In the genomic region with DNA sequence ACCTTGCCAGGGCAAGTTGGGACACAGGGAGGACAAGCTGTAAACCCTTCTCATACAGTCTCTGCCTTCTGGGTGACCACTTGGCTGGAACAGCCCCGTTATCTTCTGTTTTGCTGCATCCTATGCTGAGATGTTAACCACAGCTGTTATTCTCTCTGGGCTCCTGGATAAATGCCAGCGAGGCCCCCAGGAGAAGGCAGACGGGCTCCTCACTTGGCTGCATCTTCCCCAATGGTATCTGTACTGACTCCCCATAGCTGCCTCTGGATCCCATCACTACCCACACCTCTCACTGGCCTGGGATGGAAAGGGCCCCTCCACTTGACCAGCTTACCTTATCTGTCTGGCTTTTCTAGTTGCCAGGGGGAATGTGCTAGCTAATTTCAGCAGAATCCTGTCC, we compare ENCODE assay signal across 26 mouse cellular contexts. TPM values are rescaled to one million over a fixed set of nuclear protein-coding genes. Genes with fewer than 3 reads are reported as not detected.
DNase-seq lines count a peak whose midpoint lies in the region; ATAC-seq and TF ChIP-seq lines count a peak whose summit lies in the region.
"Had no signal": no experiment of that assay in that cellular context is flagged by ENCODE, and none has a peak within 500 bp of the region (broad histone marks: within the 10 kb centered on the region; RNA-seq: fewer than 3 reads in every experiment).

No protein-coding gene starts in this region.

- no peaks in the 10 kb centered on the region for H3K27me3 ChIP-seq in embryonic facial prominence, embryonic 12.5 days
- peaks cover 62% of the 10 kb centered on the region for H3K27me3 ChIP-seq in embryonic facial prominence, embryonic 10.5 days (replicated peaks; ENCODE audit: low read depth, poor library complexity, severe bottlenecking)
- H3K27me3 ChIP-seq in intestine, embryonic 14.5 days (replicated peaks; ENCODE audit: control insufficient read depth, insufficient read depth, low read length), result no peaks in the 10 kb centered on the region
- no peaks in the 10 kb centered on the region for H3K27me3 ChIP-seq in intestine, postnatal 0 days (replicated peaks; ENCODE audit: control insufficient read depth, insufficient read depth, low read length)
- H3K27me3 ChIP-seq in limb, embryonic 15.5 days, result 0 out of 2 replicates have a peak, but pooled peaks cover 5% of the 10 kb centered on the region
- peaks cover 11% of the 10 kb centered on the region; the same call in 1 of the 2 replicates for H3K27me3 ChIP-seq in limb, embryonic 10.5 days (ENCODE audit: low read depth, poor library complexity, severe bottlenecking)
- H3K27me3 ChIP-seq in neural tube, embryonic 15.5 days (replicated peaks), result no peaks in the 10 kb centered on the region
- H3K27me3 ChIP-seq: embryonic facial prominence, embryonic 15.5 days; heart, embryonic 13.5 days; hindbrain, embryonic 15.5 days; neural tube, embryonic 12.5 days had no signal

- H3K4me3 ChIP-seq in embryonic facial prominence, embryonic 12.5 days, result no peak overlapping the region
- H3K4me3 ChIP-seq in embryonic facial prominence, embryonic 10.5 days, result no peak overlapping the region
- no peak overlapping the region for H3K4me3 ChIP-seq in intestine, embryonic 14.5 days (ENCODE audit: low read depth, low read length)
- no peak overlapping the region for H3K4me3 ChIP-seq in intestine, postnatal 0 days (ENCODE audit: low read depth, low read length)
- H3K4me3 ChIP-seq in limb, embryonic 15.5 days, result no peak overlapping the region
- H3K4me3 ChIP-seq in limb, embryonic 10.5 days, result no peak overlapping the region
- no peak overlapping the region for H3K4me3 ChIP-seq in neural tube, embryonic 15.5 days (replicated peaks)
- H3K4me3 ChIP-seq: embryonic facial prominence, embryonic 15.5 days; heart, embryonic 13.5 days; hindbrain, embryonic 15.5 days; limb, embryonic 12.5 days; midbrain, embryonic 12.5 days; neural tube, embryonic 12.5 days had no signal

- no peak overlapping the region for H3K27ac ChIP-seq in embryonic facial prominence, embryonic 12.5 days
- no peak overlapping the region for H3K27ac ChIP-seq in embryonic facial prominence, embryonic 10.5 days (replicated peaks)
- peak overlapping the region; percentile 72; the same call in 1 of the 2 replicates for H3K27ac ChIP-seq in intestine, embryonic 14.5 days (ENCODE audit: low read depth)
- H3K27ac ChIP-seq in intestine, postnatal 0 days (ENCODE audit: low read depth, low read length), result no peak overlapping the region
- H3K27ac ChIP-seq in limb, embryonic 15.5 days, result no peak overlapping the region
- no peak overlapping the region for H3K27ac ChIP-seq in limb, embryonic 10.5 days
- 0 out of 2 replicates have a peak overlapping the region, but pooled peaks have one; percentile 28 for H3K27ac ChIP-seq in neural tube, embryonic 15.5 days (replicated peaks)
- H3K27ac ChIP-seq: embryonic facial prominence, embryonic 15.5 days; heart, embryonic 13.5 days; hindbrain, embryonic 15.5 days; limb, embryonic 12.5 days; liver, embryonic 14.5 days; midbrain, embryonic 12.5 days; neural tube, embryonic 12.5 days had no signal

- no peaks in the 10 kb centered on the region for H3K9me3 ChIP-seq in embryonic facial prominence, embryonic 12.5 days
- no peaks in the 10 kb centered on the region for H3K9me3 ChIP-seq in embryonic facial prominence, embryonic 10.5 days
- no peaks in the 10 kb centered on the region for H3K9me3 ChIP-seq in intestine, embryonic 14.5 days (ENCODE audit: control insufficient read depth, low read length)
- no peaks in the 10 kb centered on the region for H3K9me3 ChIP-seq in intestine, postnatal 0 days (ENCODE audit: control insufficient read depth)
- H3K9me3 ChIP-seq in limb, embryonic 15.5 days, result no peaks in the 10 kb centered on the region
- no peaks in the 10 kb centered on the region for H3K9me3 ChIP-seq in limb, embryonic 10.5 days (replicated peaks)
- no peaks in the 10 kb centered on the region for H3K9me3 ChIP-seq in neural tube, embryonic 15.5 days (replicated peaks)
- H3K9me3 ChIP-seq: embryonic facial prominence, embryonic 15.5 days; heart, embryonic 13.5 days; hindbrain, embryonic 15.5 days; limb, embryonic 12.5 days; midbrain, embryonic 12.5 days; neural tube, embryonic 12.5 days had no signal

- H3K4me2 ChIP-seq in embryonic facial prominence, embryonic 12.5 days (replicated peaks), result no peak overlapping the region
- H3K4me2 ChIP-seq in intestine, embryonic 14.5 days (ENCODE audit: low read length), result no peak overlapping the region
- H3K4me2 ChIP-seq in intestine, postnatal 0 days (replicated peaks; ENCODE audit: low read depth), result no peak overlapping the region
- H3K4me2 ChIP-seq in limb, embryonic 15.5 days, result no peak overlapping the region
- no peak overlapping the region for H3K4me2 ChIP-seq in neural tube, embryonic 15.5 days
- H3K4me2 ChIP-seq: embryonic facial prominence, embryonic 15.5 days; heart, embryonic 13.5 days; hindbrain, embryonic 15.5 days; limb, embryonic 12.5 days; midbrain, embryonic 12.5 days; neural tube, embryonic 12.5 days had no signal

- 68% methylated on average over 3 of the region's 3 CpGs for WGBS in embryonic facial prominence, embryonic 12.5 days
- 78% methylated on average over 3 of the region's 3 CpGs for WGBS in embryonic facial prominence, embryonic 10.5 days
- WGBS in intestine, embryonic 14.5 days, result 26% methylated on average over 3 of the region's 3 CpGs
- 54% methylated on average over 3 of the region's 3 CpGs for WGBS in intestine, postnatal 0 days
- WGBS in limb, embryonic 15.5 days, result 56% methylated on average over 3 of the region's 3 CpGs
- WGBS in limb, embryonic 10.5 days, result 82% methylated on average over 3 of the region's 3 CpGs
- 63% methylated on average over 3 of the region's 3 CpGs for WGBS in neural tube, embryonic 15.5 days

- ATAC-seq in embryonic facial prominence, embryonic 12.5 days (ENCODE audit: insufficient number of reproducible peaks, insufficient read depth, low FRiP score, low TSS enrichment), result no peak
- no peak for ATAC-seq in intestine, embryonic 14.5 days (replicated peaks; ENCODE audit: low FRiP score, low TSS enrichment, low read depth)
- no peak for ATAC-seq in intestine, postnatal 0 days
- ATAC-seq in limb, embryonic 15.5 days (ENCODE audit: insufficient number of reproducible peaks, low FRiP score, low TSS enrichment, low read depth), result no peak
- ATAC-seq in neural tube, embryonic 15.5 days (ENCODE audit: low FRiP score), result no peak
- ATAC-seq: forebrain, embryonic 14.5 days had no signal

- peaks cover 19% of the 10 kb centered on the region; the same call in 1 of the 2 replicates for H3K4me1 ChIP-seq in embryonic facial prominence, embryonic 12.5 days
- peaks cover 44% of the 10 kb centered on the region for H3K4me1 ChIP-seq in embryonic facial prominence, embryonic 10.5 days
- peaks cover 62% of the 10 kb centered on the region for H3K4me1 ChIP-seq in intestine, embryonic 14.5 days (replicated peaks; ENCODE audit: control insufficient read depth, insufficient read depth, low read length)
- no peaks in the 10 kb centered on the region for H3K4me1 ChIP-seq in intestine, postnatal 0 days (replicated peaks; ENCODE audit: control insufficient read depth, insufficient read depth, low read length)
- peaks cover 22% of the 10 kb centered on the region for H3K4me1 ChIP-seq in limb, embryonic 15.5 days
- H3K4me1 ChIP-seq in limb, embryonic 10.5 days, result peaks cover 48% of the 10 kb centered on the region
- H3K4me1 ChIP-seq in neural tube, embryonic 15.5 days, result peaks cover 15% of the 10 kb centered on the region

- no peak for DNase-seq in embryonic facial prominence, embryonic 10.5 days (ENCODE audit: low spot score)
- DNase-seq in intestine, embryonic 14.5 days (ENCODE audit: low spot score), result no peak
- DNase-seq in limb, embryonic 10.5 days (ENCODE audit: low spot score), result no peak
- no peak for DNase-seq in neural tube, embryonic 10.5 days (ENCODE audit: extremely low spot score, low spot score)
- DNase-seq: adrenal gland, postnatal 10 days; cerebellum, adult 18-20 months; cerebellum, postnatal 25 days; embryo, embryonic 11 days; kidney, adult 8-10 months; retina, postnatal 1 day; right cerebral cortex, postnatal 25 days; thymus, adult 2 months; thymus, postnatal 4 days had no signal

- TF ChIP-seq CTCF in intestine, postnatal 0 days (IDR thresholded peaks at IDR 0.05; ENCODE audit: low read depth), result no peak

- peak overlapping the region; percentile 3; the same call in 1 of the 2 replicates for H3K9ac ChIP-seq in embryonic facial prominence, embryonic 12.5 days
- no peak overlapping the region for H3K9ac ChIP-seq in intestine, embryonic 14.5 days (ENCODE audit: low read length)
- H3K9ac ChIP-seq in intestine, postnatal 0 days (ENCODE audit: low read depth, low read length), result no peak overlapping the region
- H3K9ac ChIP-seq in limb, embryonic 15.5 days, result 0 out of 2 replicates have a peak overlapping the region, but pooled peaks have one; percentile 1
- no peak overlapping the region for H3K9ac ChIP-seq in neural tube, embryonic 15.5 days (replicated peaks)
- H3K9ac ChIP-seq: embryonic facial prominence, embryonic 15.5 days; heart, embryonic 13.5 days; hindbrain, embryonic 15.5 days; limb, embryonic 12.5 days; liver, embryonic 14.5 days; midbrain, embryonic 12.5 days; neural tube, embryonic 12.5 days had no signal

- H3K36me3 ChIP-seq in embryonic facial prominence, embryonic 12.5 days, result no peaks in the 10 kb centered on the region
- no peaks in the 10 kb centered on the region for H3K36me3 ChIP-seq in embryonic facial prominence, embryonic 10.5 days (replicated peaks)
- no peaks in the 10 kb centered on the region for H3K36me3 ChIP-seq in intestine, embryonic 14.5 days (ENCODE audit: control insufficient read depth, insufficient read depth, low read length)
- no peaks in the 10 kb centered on the region for H3K36me3 ChIP-seq in intestine, postnatal 0 days (ENCODE audit: control insufficient read depth, insufficient read depth)
- H3K36me3 ChIP-seq in limb, embryonic 15.5 days, result no peaks in the 10 kb centered on the region
- no peaks in the 10 kb centered on the region for H3K36me3 ChIP-seq in limb, embryonic 10.5 days
- no peaks in the 10 kb centered on the region for H3K36me3 ChIP-seq in neural tube, embryonic 15.5 days
- H3K36me3 ChIP-seq: embryonic facial prominence, embryonic 15.5 days; heart, embryonic 13.5 days; hindbrain, embryonic 15.5 days; limb, embryonic 12.5 days; midbrain, embryonic 12.5 days; neural tube, embryonic 12.5 days had no signal

RNA-seq across cellular contexts. Expression of gene Ntsr1, which starts 13.2 kb away (rescaled TPM):
- 0.25 and 0.55 TPM in 2 replicates for polyA plus RNA-seq in embryonic facial prominence, embryonic 12.5 days (2016; fragmentation: Nextera tagmentation; extraction: Ambion mirVana)
- polyA plus RNA-seq in embryonic facial prominence, embryonic 10.5 days (2016; fragmentation: Nextera tagmentation; extraction: Ambion mirVana), result 0.16 and 0.35 TPM in 2 replicates
- polyA plus RNA-seq in intestine, embryonic 14.5 days (2014; fragmentation: Nextera tagmentation; extraction: Ambion mirVana), result 6.2 and 6.3 TPM in 2 replicates
- 0.67 and 0.74 TPM in 2 replicates for polyA plus RNA-seq in intestine, postnatal 0 days (2015; fragmentation: Nextera tagmentation; extraction: Ambion mirVana)
- 0.32 and 0.43 TPM in 2 replicates for polyA plus RNA-seq in limb, embryonic 15.5 days (2015; fragmentation: Nextera tagmentation; extraction: Ambion mirVana)
- polyA plus RNA-seq in limb, embryonic 10.5 days (2016; fragmentation: Nextera tagmentation; extraction: Ambion mirVana), result 0.11 and 0.28 TPM in 2 replicates
- 2.0 and 2.2 TPM in 2 replicates for polyA plus RNA-seq in neural tube, embryonic 15.5 days (2015; fragmentation: Nextera tagmentation; extraction: Ambion mirVana)
- polyA plus RNA-seq: spleen, adult 2 months had no signal

RNA-seq across cellular contexts. Expression of gene Slco4a1, which starts 57.0 kb away (rescaled TPM):
- polyA plus RNA-seq in embryonic facial prominence, embryonic 12.5 days (2016; fragmentation: Nextera tagmentation; extraction: Ambion mirVana), result 2.0 and 2.4 TPM in 2 replicates
- polyA plus RNA-seq in embryonic facial prominence, embryonic 10.5 days (2016; fragmentation: Nextera tagmentation; extraction: Ambion mirVana), result 3.3 and 4.1 TPM in 2 replicates
- 1.5 and 2.3 TPM in 2 replicates for polyA plus RNA-seq in intestine, embryonic 14.5 days (2014; fragmentation: Nextera tagmentation; extraction: Ambion mirVana)
- polyA plus RNA-seq in intestine, postnatal 0 days (2015; fragmentation: Nextera tagmentation; extraction: Ambion mirVana), result 0.47 and 0.76 TPM in 2 replicates
- 0.78 and 0.99 TPM in 2 replicates for polyA plus RNA-seq in limb, embryonic 15.5 days (2015; fragmentation: Nextera tagmentation; extraction: Ambion mirVana)
- polyA plus RNA-seq in limb, embryonic 10.5 days (2016; fragmentation: Nextera tagmentation; extraction: Ambion mirVana), result 0.41 and 1.8 TPM in 2 replicates
- polyA plus RNA-seq in neural tube, embryonic 15.5 days (2015; fragmentation: Nextera tagmentation; extraction: Ambion mirVana), result 2.4 and 4.0 TPM in 2 replicates

Comparison
In these comparisons a context has a peak if more than half of its experiments do, and no peak if none do; other contexts are left out.
1. H3K27ac ChIP-seq: peak in intestine, embryonic 14.5 days (single experiment) and neural tube, embryonic 15.5 days (single experiment); none in embryonic facial prominence, embryonic 12.5 days (single experiment), embryonic facial prominence, embryonic 10.5 days (single experiment), intestine, postnatal 0 days (single experiment), limb, embryonic 15.5 days (single experiment) and limb, embryonic 10.5 days (single experiment).
2. H3K9ac ChIP-seq: peak in embryonic facial prominence, embryonic 12.5 days (single experiment) and limb, embryonic 15.5 days (single experiment); none in intestine, embryonic 14.5 days (single experiment), intestine, postnatal 0 days (single experiment) and neural tube, embryonic 15.5 days (single experiment).